Mouse (Mus musculus) gastrocnemius, adult 2 months (tissue): ENCODE measurements around the gene Tenm2. TPM values are rescaled to one million over a fixed set of nuclear protein-coding genes. Genes with fewer than 3 reads are reported as not detected.

ENCODE experiments used
- DNase-seq: peaks from one replicate; pipeline ENCODE4 v3.0.0; 2022
- H3K27ac ChIP-seq: fragments of 200-600 bp; 2 replicates; pipeline ENCODE4 v1.8.1; 2022; ENCODE audit warnings: mild to moderate bottlenecking
- H3K4me3 ChIP-seq: fragments of 200-600 bp; 2 replicates; pipeline ENCODE4 v1.8.1; 2022; ENCODE audit warnings: mild to moderate bottlenecking, moderate library complexity
- CTCF ChIP-seq: fragments of 200-600 bp; IDR thresholded peaks from 2 replicates; pipeline ENCODE4 v1.8.1; 2022; ENCODE audit warnings: antibody characterized with exemption, mild to moderate bottlenecking, moderate library complexity
- intact Hi-C: fragments of 180-260 bp; cut with DNase I; formaldehyde crosslinking; loops from one replicate; pipeline ENCODE4 v1.15.1; 2025
- total RNA-seq, 2 experiments: library from RNA; stranded (reverse); gene quantifications; 2 replicates each; pipeline ENCODE4 v1.2.3; 2021

The Tenm2 gene
- total RNA-seq, 2 experiments from 2014 or later: 0.42 to 0.43 TPM

- intact Hi-C loops: no loop called here
- no peak overlapping the region for H3K4me3 ChIP-seq
- no peak for DNase-seq
- no peak for TF ChIP-seq CTCF
- no peak overlapping the region for H3K27ac ChIP-seq
Measured at GRCm38 (mm10) chr11:36508312-36508711, 727.5 kb downstream of the Tenm2 start.

DNA sequence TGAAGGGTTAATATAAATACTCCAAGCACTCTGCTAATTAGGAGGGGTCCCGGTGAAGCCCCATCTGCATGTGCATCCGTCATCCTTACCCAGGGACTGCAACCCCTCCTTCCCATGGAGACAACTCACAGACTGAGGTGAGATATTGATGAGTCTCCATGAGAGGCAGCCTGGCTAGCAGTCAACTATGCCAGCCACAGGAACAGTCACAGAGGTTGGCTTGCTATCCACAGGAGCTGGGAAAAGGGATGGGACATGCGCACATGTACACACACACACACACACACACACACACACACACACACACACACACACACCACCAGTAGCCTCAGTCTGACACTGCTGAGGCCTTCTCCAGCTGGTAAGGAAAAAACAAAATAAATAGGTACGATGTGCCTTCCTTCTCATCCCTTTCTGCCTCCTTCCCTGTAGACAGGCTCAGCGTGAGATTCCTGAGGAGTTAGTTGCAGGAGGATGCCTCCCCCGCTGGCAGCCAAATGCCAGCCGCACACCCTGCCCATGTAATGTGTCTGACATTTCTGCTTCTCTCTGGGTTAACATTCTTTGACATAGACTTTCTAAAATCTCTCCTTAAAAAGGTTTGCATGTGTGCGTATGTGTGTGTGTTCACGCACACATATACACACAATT is 740.7 kb downstream of the Tenm2 start:
- no peak for DNase-seq
- no peak for TF ChIP-seq CTCF
- Histone ChIP-seq H3K27ac (no peak overlapping the region), H3K4me3 (no peak overlapping the region)
- intact Hi-C loops: no loop called here

- TF ChIP-seq CTCF: no peak
- no peak for DNase-seq
- intact Hi-C loops: no loop called here
- Histone ChIP-seq H3K27ac (no peak overlapping the region), H3K4me3 (no peak overlapping the region)
Measured at GRCm38 (mm10) chr11:36492274-36492673, 743.5 kb downstream of the Tenm2 start.

DNA sequence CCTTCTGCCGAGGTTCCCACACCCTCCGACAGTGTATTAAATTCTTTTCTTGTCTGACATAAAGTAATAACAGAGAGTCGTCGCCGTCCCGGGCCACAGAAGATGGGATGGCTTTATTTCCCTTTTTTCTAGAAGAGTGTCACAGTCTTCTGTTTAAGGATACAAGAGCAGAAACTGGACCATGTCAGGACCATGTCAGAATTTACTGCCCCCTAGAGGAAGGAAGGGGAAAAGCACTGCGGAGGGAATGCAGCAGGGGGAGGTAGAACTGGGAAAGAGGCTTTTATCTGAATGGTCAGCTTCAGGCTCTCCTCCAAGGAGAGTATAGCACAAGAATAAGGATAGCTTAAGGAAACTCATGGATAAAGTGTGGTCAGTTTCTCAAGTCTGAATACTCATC is 745.7 kb downstream of the Tenm2 start:
- H3K27ac ChIP-seq: no peak overlapping the region
- intact Hi-C loops: loop anchor here (1.0 kb wide), 1 partner anchor 445 kb away; no protein-coding TSS in a partner anchor
- DNase-seq: no peak
- no peak overlapping the region for H3K4me3 ChIP-seq
- TF ChIP-seq CTCF: peak; percentile 62

GRCm38 (mm10) chr11:36488666-36489065 is 747.1 kb downstream of the Tenm2 start:
- Histone ChIP-seq H3K27ac (no peak overlapping the region), H3K4me3 (no peak overlapping the region)
- no peak for DNase-seq
- intact Hi-C loops: no loop called here
- no peak for TF ChIP-seq CTCF

- DNase-seq: no peak
- no peak for TF ChIP-seq CTCF
- no peak overlapping the region for H3K27ac ChIP-seq
- no peak overlapping the region for H3K4me3 ChIP-seq
- intact Hi-C loops: no loop called here
Measured at GRCm38 (mm10) chr11:36486092-36486491, 749.7 kb downstream of the Tenm2 start.

- no peak for TF ChIP-seq CTCF
- DNase-seq: no peak
- intact Hi-C loops: no loop called here
- Histone ChIP-seq H3K4me3 (no peak overlapping the region), H3K27ac (no peak overlapping the region)
Measured at GRCm38 (mm10) chr11:36484466-36485069, 751.2 kb downstream of the Tenm2 start.

DNA sequence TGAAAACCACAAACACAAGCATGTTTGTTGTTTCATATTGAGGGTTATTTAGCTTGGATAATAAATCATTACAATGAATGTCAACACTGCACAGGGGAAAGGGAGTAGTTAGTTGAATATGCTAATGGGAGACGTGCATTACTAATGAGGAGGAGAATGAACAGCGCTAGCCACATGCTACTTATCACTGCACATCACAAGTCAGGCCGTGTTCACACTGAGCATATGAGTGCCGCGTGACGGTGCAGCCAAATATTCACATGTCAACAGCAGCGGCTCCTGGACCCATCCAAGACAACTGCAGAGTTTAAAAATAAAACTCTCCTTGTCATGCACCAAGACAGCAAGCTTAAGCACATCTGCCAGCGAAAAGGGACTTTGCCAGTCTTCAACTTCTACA is 753.6 kb downstream of the Tenm2 start:
- no peak for DNase-seq
- H3K4me3 ChIP-seq: no peak overlapping the region
- H3K27ac ChIP-seq: no peak overlapping the region
- intact Hi-C loops: no loop called here
- TF ChIP-seq CTCF: no peak

- intact Hi-C loops: no loop called here
- Histone ChIP-seq H3K4me3 (no peak overlapping the region), H3K27ac (no peak overlapping the region)
- TF ChIP-seq CTCF: no peak
- DNase-seq: no peak
Measured at GRCm38 (mm10) chr11:36481524-36481923, 754.2 kb downstream of the Tenm2 start.

- Histone ChIP-seq H3K4me3 (no peak overlapping the region), H3K27ac (no peak overlapping the region)
- DNase-seq: no peak
- intact Hi-C loops: no loop called here
- TF ChIP-seq CTCF: no peak
Measured at GRCm38 (mm10) chr11:36481086-36481485, 754.7 kb downstream of the Tenm2 start.

DNA sequence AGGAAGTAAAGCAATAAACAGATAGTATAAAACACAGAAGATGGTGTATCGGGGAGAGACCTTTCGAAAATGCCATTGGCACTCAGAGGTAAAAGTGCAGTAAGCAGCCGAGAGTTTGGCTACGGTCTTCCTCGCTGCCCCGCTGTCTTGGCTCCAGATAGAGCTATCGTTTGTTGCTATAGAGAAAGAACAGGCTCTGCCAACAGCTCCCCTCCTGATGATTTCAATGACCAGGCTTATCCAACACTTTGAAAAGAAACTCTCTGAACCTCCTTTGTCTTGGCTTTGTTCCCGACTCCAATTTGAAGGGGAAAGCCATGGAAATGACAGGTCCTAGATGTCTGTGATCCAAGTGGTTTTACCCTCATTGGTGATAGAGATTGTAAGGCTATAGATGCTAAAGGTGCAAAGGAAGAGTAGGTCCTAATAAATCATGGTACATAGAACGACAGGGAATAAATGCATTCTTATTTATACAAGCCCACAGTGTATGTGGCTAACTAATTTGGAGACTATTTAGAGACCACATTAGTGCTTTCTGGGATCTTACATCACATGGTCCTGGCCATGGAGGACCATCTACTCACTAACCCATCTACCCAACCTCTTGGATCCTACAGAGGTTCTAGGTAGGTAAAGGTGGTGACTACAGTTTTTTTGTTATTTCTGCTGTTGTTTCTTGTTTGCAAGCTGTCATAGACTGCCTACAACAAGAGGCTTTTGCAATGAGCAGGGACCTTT is 765.8 kb downstream of the Tenm2 start:
- no peak overlapping the region for H3K4me3 ChIP-seq
- intact Hi-C loops: no loop called here
- DNase-seq: no peak

GRCm38 (mm10) chr11:36458451-36458850 is 777.3 kb downstream of the Tenm2 start:
- Histone ChIP-seq H3K27ac (no peak overlapping the region), H3K4me3 (no peak overlapping the region)
- DNase-seq: no peak
- no peak for TF ChIP-seq CTCF
- intact Hi-C loops: no loop called here

More for the DNA sequence above, 765.8 kb downstream of the Tenm2 start:
- no peak for TF ChIP-seq CTCF
- H3K27ac ChIP-seq: no peak overlapping the region

DNA sequence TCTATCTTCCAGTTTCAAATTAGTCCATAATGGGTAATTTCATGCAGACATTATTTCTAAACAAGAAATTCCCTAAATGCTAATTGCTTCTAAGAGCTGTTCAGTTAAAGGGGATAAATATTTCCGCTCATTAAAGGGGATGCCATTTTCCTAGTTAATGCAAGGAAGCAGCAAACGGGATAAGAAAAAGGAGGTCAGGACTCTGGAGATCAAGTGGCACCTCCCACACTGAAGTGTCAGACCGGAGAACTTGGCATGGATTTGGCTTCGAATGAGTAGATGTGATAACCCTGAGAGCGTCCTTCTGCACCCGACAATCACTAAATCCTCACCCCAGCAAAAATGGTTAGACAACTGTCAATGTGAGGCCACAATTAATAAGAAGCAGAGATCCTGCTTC is 781.7 kb downstream of the Tenm2 start:
- intact Hi-C loops: no loop called here
- H3K27ac ChIP-seq: no peak overlapping the region
- no peak overlapping the region for H3K4me3 ChIP-seq
- TF ChIP-seq CTCF: no peak
- DNase-seq: no peak
